Mouse (Mus musculus) bone marrow macrophage, adult 2 months (primary cell): ENCODE data around the gene Cd19.

Experiments
- CTCF ChIP-seq: IDR thresholded peaks from 2 replicates; pipeline ENCODE4 v1.5.1; 2012; ENCODE audit warnings: low read depth, mild to moderate bottlenecking, low read length, moderate library complexity
- POLR2A ChIP-seq: IDR thresholded peaks from 2 replicates; pipeline ENCODE4 v1.6.1; 2012; ENCODE audit warnings: mild to moderate bottlenecking, low read depth, low read length, borderline replicate concordance

GRCm38 (mm10) chr7:126417045-126417444 lies 2.4 kb upstream of the Cd19 start:
- TF ChIP-seq CTCF (no peak), POLR2A (no peak)
